Mouse (Mus musculus): ENCODE measurements around the gene Rabep1. TPM values are rescaled to one million over a fixed set of nuclear protein-coding genes. Genes with fewer than 3 reads are reported as not detected.

The Rabep1 gene
- polyA plus RNA-seq, 1 experiment from 2014 or later: 27.7 TPM

GRCm38 (mm10) chr11:70935316-70935715, 90.7 kb downstream of the Rabep1 start:
- WGBS: 91% methylated on average over 7 of the region's 7 CpGs
- no peak for ATAC-seq (ENCODE audit: insufficient number of reproducible peaks, insufficient read depth, low FRiP score, low read depth)
- Histone ChIP-seq H3K27me3 (ENCODE audit: control insufficient read depth, insufficient read depth, low read length) (no peaks in the 10 kb centered on the region), H3K27ac (replicated peaks in 1 of 2; ENCODE audit: control insufficient read depth in 1 of 2, insufficient read depth in 1 of 2, low read depth in 2 of 2, low read length in 2 of 2) (no peak overlapping the region), H3K4me3 (ENCODE audit: control insufficient read depth in 1 of 2, insufficient read depth in 1 of 2, low read depth in 1 of 2, low read length in 2 of 2) (no peak overlapping the region), H3K4me1 (ENCODE audit: control insufficient read depth in 2 of 2, insufficient read depth in 2 of 2, low read length in 2 of 2) (no peaks in the 10 kb centered on the region), H3K4me2 (ENCODE audit: low read length) (no peak overlapping the region), H3K9ac (ENCODE audit: low read length) (no peak overlapping the region), H3K9me3 (ENCODE audit: control insufficient read depth, low read length) (no peaks in the 10 kb centered on the region), H3K36me3 (ENCODE audit: control insufficient read depth, insufficient read depth, low read length) (peaks cover 83% of the 10 kb centered on the region)

GRCm38 (mm10) chr11:70942596-70942995, 98.0 kb downstream of the Rabep1 start:
- no peaks in the 10 kb centered on the region for H3K4me1 ChIP-seq (ENCODE audit: control insufficient read depth in 2 of 2, insufficient read depth in 2 of 2, low read length in 2 of 2)
- 94% methylated on average over 1 of the region's 1 CpGs for WGBS

GRCm38 (mm10) chr11:70943651-70944050, 99.1 kb downstream of the Rabep1 start:
- Histone ChIP-seq H3K4me1 (ENCODE audit: control insufficient read depth in 2 of 2, insufficient read depth in 2 of 2, low read length in 2 of 2) (no peaks in the 10 kb centered on the region), H3K9ac (ENCODE audit: low read length) (no peak overlapping the region), H3K4me2 (ENCODE audit: low read length) (no peak overlapping the region), H3K27me3 (ENCODE audit: control insufficient read depth, insufficient read depth, low read length) (no peaks in the 10 kb centered on the region), H3K9me3 (ENCODE audit: control insufficient read depth, low read length) (no peaks in the 10 kb centered on the region), H3K27ac (replicated peaks in 1 of 2; ENCODE audit: control insufficient read depth in 1 of 2, insufficient read depth in 1 of 2, low read depth in 2 of 2, low read length in 2 of 2) (no peak overlapping the region), H3K4me3 (ENCODE audit: control insufficient read depth in 1 of 2, insufficient read depth in 1 of 2, low read depth in 1 of 2, low read length in 2 of 2) (no peak overlapping the region), H3K36me3 (ENCODE audit: control insufficient read depth, insufficient read depth, low read length) (peaks cover 99% of the 10 kb centered on the region)
- WGBS: 94% methylated on average over 7 of the region's 7 CpGs
- ATAC-seq (ENCODE audit: insufficient number of reproducible peaks, insufficient read depth, low FRiP score, low read depth): no peak

More at GRCm38 (mm10) chr11:70942596-70942995, 98.0 kb downstream of the Rabep1 start:
- Histone ChIP-seq H3K9me3 (ENCODE audit: control insufficient read depth, low read length) (no peaks in the 10 kb centered on the region), H3K27ac (replicated peaks in 1 of 2; ENCODE audit: control insufficient read depth in 1 of 2, insufficient read depth in 1 of 2, low read depth in 2 of 2, low read length in 2 of 2) (no peak overlapping the region), H3K36me3 (ENCODE audit: control insufficient read depth, insufficient read depth, low read length) (peaks cover 98% of the 10 kb centered on the region), H3K9ac (ENCODE audit: low read length) (no peak overlapping the region), H3K4me3 (ENCODE audit: control insufficient read depth in 1 of 2, insufficient read depth in 1 of 2, low read depth in 1 of 2, low read length in 2 of 2) (no peak overlapping the region), H3K27me3 (ENCODE audit: control insufficient read depth, insufficient read depth, low read length) (no peaks in the 10 kb centered on the region), H3K4me2 (ENCODE audit: low read length) (no peak overlapping the region)
- ATAC-seq (ENCODE audit: insufficient number of reproducible peaks, insufficient read depth, low FRiP score, low read depth): no peak

- H3K4me2 ChIP-seq (ENCODE audit: low read length): no peak overlapping the region
- no peaks in the 10 kb centered on the region for H3K9me3 ChIP-seq (ENCODE audit: control insufficient read depth, low read length)
- 92% methylated on average over 4 of the region's 4 CpGs for WGBS
- no peak overlapping the region for H3K4me3 ChIP-seq (ENCODE audit: control insufficient read depth in 1 of 2, insufficient read depth in 1 of 2, low read depth in 1 of 2, low read length in 2 of 2)
- no peak for ATAC-seq (ENCODE audit: insufficient number of reproducible peaks, insufficient read depth, low FRiP score, low read depth)
- no peak overlapping the region for H3K9ac ChIP-seq (ENCODE audit: low read length)
- H3K36me3 ChIP-seq (ENCODE audit: control insufficient read depth, insufficient read depth, low read length): peaks cover 99% of the 10 kb centered on the region
- no peaks in the 10 kb centered on the region for H3K4me1 ChIP-seq (ENCODE audit: control insufficient read depth in 2 of 2, insufficient read depth in 2 of 2, low read length in 2 of 2)
- H3K27ac ChIP-seq (replicated peaks in 1 of 2; ENCODE audit: control insufficient read depth in 1 of 2, insufficient read depth in 1 of 2, low read depth in 2 of 2, low read length in 2 of 2): no peak overlapping the region
- no peaks in the 10 kb centered on the region for H3K27me3 ChIP-seq (ENCODE audit: control insufficient read depth, insufficient read depth, low read length)
Measured at GRCm38 (mm10) chr11:70944935-70945817, 100.6 kb downstream of the Rabep1 start.

GRCm38 (mm10) chr11:70954711-70955110, 110.1 kb downstream of the Rabep1 start:
- WGBS: 91% methylated on average over 4 of the region's 4 CpGs
- H3K9ac ChIP-seq (ENCODE audit: low read length): no peak overlapping the region

GRCm38 (mm10) chr11:70960786-70961554, 116.4 kb downstream of the Rabep1 start:
- H3K9ac ChIP-seq (ENCODE audit: low read length): no peak overlapping the region
- H3K27ac ChIP-seq (replicated peaks in 1 of 2; ENCODE audit: control insufficient read depth in 1 of 2, insufficient read depth in 1 of 2, low read depth in 2 of 2, low read length in 2 of 2): no peak overlapping the region
- no peak for ATAC-seq (ENCODE audit: insufficient number of reproducible peaks, insufficient read depth, low FRiP score, low read depth)
- no peaks in the 10 kb centered on the region for H3K27me3 ChIP-seq (ENCODE audit: control insufficient read depth, insufficient read depth, low read length)
- no peaks in the 10 kb centered on the region for H3K4me1 ChIP-seq (ENCODE audit: control insufficient read depth in 2 of 2, insufficient read depth in 2 of 2, low read length in 2 of 2)
- H3K36me3 ChIP-seq (ENCODE audit: control insufficient read depth, insufficient read depth, low read length): peaks cover 98% of the 10 kb centered on the region
- H3K4me3 ChIP-seq (ENCODE audit: control insufficient read depth in 1 of 2, insufficient read depth in 1 of 2, low read depth in 1 of 2, low read length in 2 of 2): no peak overlapping the region
- H3K9me3 ChIP-seq (ENCODE audit: control insufficient read depth, low read length): no peaks in the 10 kb centered on the region
- WGBS: 84% methylated on average over 5 of the region's 5 CpGs
- no peak overlapping the region for H3K4me2 ChIP-seq (ENCODE audit: low read length)

More at GRCm38 (mm10) chr11:70954711-70955110, 110.1 kb downstream of the Rabep1 start:
- no peak overlapping the region for H3K4me2 ChIP-seq (ENCODE audit: low read length)
- no peak for ATAC-seq (ENCODE audit: insufficient number of reproducible peaks, insufficient read depth, low FRiP score, low read depth)
- no peaks in the 10 kb centered on the region for H3K9me3 ChIP-seq (ENCODE audit: control insufficient read depth, low read length)
- H3K36me3 ChIP-seq (ENCODE audit: control insufficient read depth, insufficient read depth, low read length): peaks cover 99% of the 10 kb centered on the region
- no peak overlapping the region for H3K4me3 ChIP-seq (ENCODE audit: control insufficient read depth in 1 of 2, insufficient read depth in 1 of 2, low read depth in 1 of 2, low read length in 2 of 2)
- no peaks in the 10 kb centered on the region for H3K4me1 ChIP-seq (ENCODE audit: control insufficient read depth in 2 of 2, insufficient read depth in 2 of 2, low read length in 2 of 2)
- H3K27me3 ChIP-seq (ENCODE audit: control insufficient read depth, insufficient read depth, low read length): no peaks in the 10 kb centered on the region
- no peak overlapping the region for H3K27ac ChIP-seq (replicated peaks in 1 of 2; ENCODE audit: control insufficient read depth in 1 of 2, insufficient read depth in 1 of 2, low read depth in 2 of 2, low read length in 2 of 2)

- H3K27me3 ChIP-seq (ENCODE audit: control insufficient read depth, insufficient read depth, low read length): no peaks in the 10 kb centered on the region
- no peak overlapping the region for H3K9ac ChIP-seq (ENCODE audit: low read length)
- H3K36me3 ChIP-seq (ENCODE audit: control insufficient read depth, insufficient read depth, low read length): peaks cover 85% of the 10 kb centered on the region
- no peak overlapping the region for H3K27ac ChIP-seq (replicated peaks in 1 of 2; ENCODE audit: control insufficient read depth in 1 of 2, insufficient read depth in 1 of 2, low read depth in 2 of 2, low read length in 2 of 2)
- H3K9me3 ChIP-seq (ENCODE audit: control insufficient read depth, low read length): no peaks in the 10 kb centered on the region
- ATAC-seq (ENCODE audit: insufficient number of reproducible peaks, insufficient read depth, low FRiP score, low read depth): no peak
- H3K4me3 ChIP-seq (ENCODE audit: control insufficient read depth in 1 of 2, insufficient read depth in 1 of 2, low read depth in 1 of 2, low read length in 2 of 2): no peak overlapping the region
- H3K4me1 ChIP-seq (ENCODE audit: control insufficient read depth in 2 of 2, insufficient read depth in 2 of 2, low read length in 2 of 2): peaks cover 4 to 12% of the 10 kb centered on the region in 2 experiments; a peak in 3 of 4 replicates
- H3K4me2 ChIP-seq (ENCODE audit: low read length): no peak overlapping the region
- 86% methylated on average over 4 of the region's 4 CpGs for WGBS
Measured at GRCm38 (mm10) chr11:70964222-70964907, 119.8 kb downstream of the Rabep1 start.
